Comparison of ENCODE assay signal across 18 mouse cellular contexts in the genomic region with DNA sequence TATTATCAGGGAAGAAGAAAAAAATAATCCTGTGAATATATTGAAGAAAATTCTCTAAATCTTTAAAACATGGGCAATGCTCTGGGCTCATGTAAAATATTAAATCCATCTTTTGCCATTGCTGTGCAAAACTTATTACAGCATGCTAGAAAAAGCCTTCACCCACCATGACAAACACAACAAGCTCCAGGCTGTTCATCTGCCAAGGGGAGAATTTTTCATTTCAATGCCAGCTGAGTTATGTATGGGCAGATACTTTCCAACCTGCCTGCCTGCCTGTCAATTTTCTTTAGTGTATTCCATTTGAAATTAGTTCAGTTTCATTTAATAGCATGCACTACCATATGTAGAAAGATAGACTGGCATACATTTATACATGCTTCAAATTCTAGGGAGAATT.
"Had no signal": no experiment of that assay in that cellular context is flagged by ENCODE, and none has a peak within 500 bp of the region (broad histone marks: within the 10 kb centered on the region; RNA-seq: fewer than 3 reads in every experiment).

No protein-coding gene starts in this region.

- ATAC-seq: liver, postnatal 0 days; lung, postnatal 0 days; midbrain, embryonic 13.5 days; midbrain, embryonic 16.5 days had no signal

- H3K9ac ChIP-seq: limb, embryonic 12.5 days; limb, embryonic 15.5 days; liver, embryonic 14.5 days; liver, postnatal 0 days; lung, embryonic 14.5 days; midbrain, embryonic 13.5 days; stomach, embryonic 15.5 days had no signal

- H3K9me3 ChIP-seq: limb, embryonic 12.5 days; limb, embryonic 15.5 days; midbrain, embryonic 13.5 days; stomach, embryonic 15.5 days had no signal

- DNase-seq: kidney, adult 9 months; kidney, postnatal 14 days; kidney, postnatal 4 days; left cerebral cortex, postnatal 4 days; liver, postnatal 0 days; lung, embryonic 14.5 days; right cerebral cortex, postnatal 25 days; spleen, adult 18-20 months; thymus, postnatal 25 days had no signal

- H3K4me1 ChIP-seq: limb, embryonic 12.5 days; limb, embryonic 15.5 days; midbrain, embryonic 13.5 days; stomach, embryonic 15.5 days had no signal

- H3K27ac ChIP-seq: limb, embryonic 12.5 days; limb, embryonic 15.5 days; liver, embryonic 14.5 days; macrophage; midbrain, embryonic 13.5 days; stomach, embryonic 15.5 days had no signal

- H3K4me3 ChIP-seq: limb, embryonic 12.5 days; limb, embryonic 15.5 days; midbrain, embryonic 13.5 days; stomach, embryonic 15.5 days had no signal

- H3K27me3 ChIP-seq: limb, embryonic 12.5 days; limb, embryonic 15.5 days; midbrain, embryonic 13.5 days; stomach, embryonic 15.5 days had no signal

- H3K4me2 ChIP-seq: limb, embryonic 12.5 days; limb, embryonic 15.5 days; liver, embryonic 11.5 days; lung, embryonic 14.5 days; midbrain, embryonic 13.5 days; stomach, embryonic 15.5 days had no signal

- H3K36me3 ChIP-seq: limb, embryonic 12.5 days; limb, embryonic 15.5 days; midbrain, embryonic 13.5 days; stomach, embryonic 15.5 days had no signal
